Mouse (Mus musculus) Muller cell, postnatal 12 days (primary cell): ENCODE measurements at regions not wholly inside any gene's neighbourhood (a gene's known extent, or its start where the extent isn't known, plus 50 kb on each side); places are given as distances from the start of the nearest gene placed in this dataset.
A peak's percentile ranks its signal among the peaks of the same experiment; 100 is the strongest.

Source experiments
- DNase-seq: peaks from one replicate; pipeline ENCODE4 v3.0.0-alpha.2; 2015; ENCODE audit errors: inconsistent ontology term

DNA sequence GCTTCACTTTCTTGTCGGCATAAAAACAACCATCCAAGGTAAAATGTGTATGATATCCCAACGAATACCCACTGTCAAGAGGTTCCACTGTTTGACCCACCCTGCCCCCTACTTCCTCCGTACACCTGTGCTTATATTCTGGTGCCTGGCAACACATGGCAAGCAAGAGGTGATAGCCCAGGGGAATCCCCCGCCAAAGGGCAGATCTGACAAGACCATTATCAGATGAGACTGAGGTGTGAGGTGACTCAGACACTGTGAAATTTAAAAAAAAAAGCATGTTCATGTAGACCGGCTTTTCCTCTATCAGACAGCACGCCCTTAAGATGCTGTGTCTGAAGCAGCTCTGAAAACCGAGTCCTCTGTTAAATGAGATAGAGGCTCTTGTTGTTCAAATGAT is 89.4 kb upstream of the Bach2 start:
- DNase-seq: no peak

DNA sequence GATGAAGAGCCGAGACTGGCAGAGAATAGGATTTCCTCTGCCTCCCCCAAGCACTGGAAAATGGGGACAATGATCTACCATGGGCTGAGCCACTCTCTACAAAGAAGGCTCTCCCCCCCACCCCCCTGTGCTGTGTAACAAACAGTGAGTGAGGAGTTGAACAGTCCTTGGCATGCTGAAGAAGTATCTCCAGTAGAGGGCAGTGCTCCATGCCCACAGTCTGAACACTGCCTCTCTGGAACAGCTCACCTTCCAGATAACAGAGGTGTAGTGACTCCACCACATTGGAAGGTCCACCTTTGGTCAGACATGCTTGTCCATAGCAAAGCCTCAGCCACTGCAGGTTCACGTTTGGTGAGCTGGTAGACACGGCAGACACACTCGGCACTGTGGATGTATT is 85.2 kb upstream of the Bach2 start:
- DNase-seq: peak; percentile 29

DNA sequence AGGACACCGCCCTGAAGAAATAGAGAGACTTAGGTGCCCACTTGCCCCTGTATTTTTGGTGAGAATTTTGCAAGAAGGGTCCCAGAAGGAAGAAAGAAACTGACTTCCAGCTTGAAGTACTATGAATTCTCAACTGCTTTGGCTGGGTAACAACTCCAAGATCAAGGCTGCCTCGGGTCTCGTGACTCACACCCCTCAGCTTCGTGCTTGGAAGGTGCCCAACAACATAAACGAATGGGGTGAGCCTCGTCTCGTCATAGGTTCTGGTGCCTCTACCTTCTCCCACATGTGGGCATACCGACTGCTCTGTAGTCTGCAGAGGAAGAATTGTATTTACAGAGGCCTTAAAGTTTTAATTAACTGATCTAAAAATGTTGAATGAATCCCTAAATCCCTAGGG is 81.6 kb upstream of the Bach2 start:
- DNase-seq: no peak

DNA sequence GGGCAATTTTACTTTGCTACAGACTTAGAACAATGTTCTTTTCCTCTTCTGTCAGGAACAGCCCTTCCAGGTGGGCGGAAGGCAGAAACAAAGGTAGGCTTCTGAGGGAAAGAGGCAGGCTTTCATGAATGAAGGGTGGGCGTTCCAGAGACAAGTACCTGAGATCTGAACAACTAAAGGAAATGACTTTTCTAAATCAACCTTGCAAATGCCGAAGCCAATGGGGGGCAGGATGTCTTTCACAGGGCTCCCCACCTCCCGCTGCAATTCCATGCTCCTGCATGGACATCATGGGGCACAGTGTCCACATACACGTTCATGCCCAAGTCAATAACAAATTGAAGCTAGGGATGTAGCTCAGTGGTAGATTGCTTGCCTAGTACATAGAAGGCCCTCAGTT is 80.2 kb upstream of the Bach2 start:
- DNase-seq: no peak

DNA sequence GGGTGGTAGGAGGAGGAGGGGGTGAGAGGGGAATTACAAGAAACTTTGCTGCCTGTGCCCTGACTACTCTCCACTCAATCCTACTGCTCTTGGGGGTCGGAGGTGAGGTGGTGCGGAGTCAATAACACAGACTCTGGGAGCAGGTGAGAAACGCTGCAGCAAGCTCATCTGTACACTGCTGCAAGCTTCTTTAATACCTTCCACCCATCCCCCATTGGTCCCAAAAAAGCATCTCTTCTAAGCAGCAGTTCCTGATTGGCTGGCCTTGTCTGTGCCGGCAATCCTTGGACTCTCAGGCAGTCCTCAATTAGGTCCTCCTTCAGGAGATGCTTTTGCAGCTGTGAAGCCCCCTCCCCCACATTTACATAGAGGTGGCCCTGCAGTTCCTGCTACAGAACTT is 79.7 kb upstream of the Bach2 start:
- no peak for DNase-seq

DNA sequence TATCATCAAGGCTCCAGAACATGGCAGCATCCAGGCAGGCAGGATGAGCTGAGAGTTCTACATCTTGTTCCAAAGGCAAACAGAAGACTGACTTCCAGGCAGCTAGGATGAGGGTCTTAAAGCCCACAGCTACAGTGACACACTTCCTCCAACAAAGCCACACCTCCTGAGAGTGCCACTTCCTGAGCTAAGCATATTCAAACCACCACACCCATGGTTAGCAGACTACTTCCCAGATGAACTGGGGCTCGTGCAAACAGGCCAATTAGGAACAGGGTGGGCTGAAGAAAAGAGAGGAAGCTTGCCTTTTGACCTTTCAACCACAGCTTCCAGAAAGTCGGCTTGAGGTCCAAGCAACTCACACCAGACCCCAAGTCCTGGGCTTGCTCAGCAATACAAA is 77.8 kb upstream of the Bach2 start:
- DNase-seq: no peak

DNA sequence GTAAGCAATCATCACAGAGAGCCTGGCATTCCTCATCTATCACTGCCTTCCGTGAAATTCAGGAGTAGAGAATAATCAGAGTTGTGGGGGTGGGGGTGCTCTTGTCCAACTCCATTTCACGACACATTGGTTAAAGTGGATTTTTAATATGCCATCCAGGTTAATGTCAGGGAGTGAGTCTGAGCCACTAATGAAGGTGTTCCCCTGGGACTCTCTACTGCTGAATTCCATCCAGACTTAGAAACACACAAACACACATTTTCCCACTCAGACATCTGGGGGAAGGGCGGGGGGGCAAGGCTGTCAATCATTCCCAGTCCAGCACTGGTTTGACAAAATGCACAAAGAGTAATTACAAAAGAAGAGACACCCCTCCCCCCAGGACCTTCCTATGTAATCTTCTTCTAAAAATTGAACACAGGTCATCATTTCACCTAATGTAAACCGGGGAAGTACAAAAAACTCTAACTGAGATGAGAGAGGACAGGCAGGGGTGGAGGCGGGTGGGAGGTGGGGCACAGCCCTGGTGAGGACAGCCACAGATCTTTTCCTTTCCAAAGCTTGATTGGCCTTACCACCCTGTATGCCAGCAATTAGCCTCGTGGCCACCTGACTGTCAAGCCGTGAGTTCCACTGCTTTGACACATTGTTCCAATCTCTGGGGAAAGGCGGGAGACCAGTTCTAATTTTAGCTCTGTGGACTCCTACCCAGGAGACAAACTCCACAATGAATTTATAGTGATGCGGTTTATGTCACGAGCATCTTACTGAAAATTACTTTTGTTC is 76.5 kb upstream of the Bach2 start:
- no peak for DNase-seq

DNA sequence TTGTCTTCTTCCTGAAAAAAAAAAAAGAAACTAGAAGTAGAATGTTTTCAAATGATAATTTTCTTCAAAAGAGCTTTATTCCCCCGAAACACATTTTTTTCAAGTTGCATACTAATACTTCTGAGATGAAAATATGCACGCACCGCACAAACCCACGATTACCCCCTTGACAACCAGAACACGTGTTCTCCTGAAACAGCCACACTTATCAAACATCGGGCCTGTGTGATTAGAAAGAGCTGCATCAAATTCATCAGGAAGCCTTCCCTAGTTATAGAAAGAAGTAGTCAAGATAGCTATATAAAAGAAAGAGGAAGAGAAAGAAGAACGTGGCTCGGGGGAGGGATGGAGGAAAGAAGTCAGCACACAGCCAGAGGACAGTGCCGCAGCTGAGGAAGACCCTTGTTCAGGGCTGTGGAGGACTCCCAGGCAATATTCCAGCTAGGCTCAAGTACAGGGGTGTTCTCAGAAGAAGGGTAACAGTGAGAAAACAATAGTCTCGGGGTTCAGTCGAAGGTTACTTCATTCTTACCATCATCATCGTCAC is 75.8 kb upstream of the Bach2 start:
- no peak for DNase-seq

DNA sequence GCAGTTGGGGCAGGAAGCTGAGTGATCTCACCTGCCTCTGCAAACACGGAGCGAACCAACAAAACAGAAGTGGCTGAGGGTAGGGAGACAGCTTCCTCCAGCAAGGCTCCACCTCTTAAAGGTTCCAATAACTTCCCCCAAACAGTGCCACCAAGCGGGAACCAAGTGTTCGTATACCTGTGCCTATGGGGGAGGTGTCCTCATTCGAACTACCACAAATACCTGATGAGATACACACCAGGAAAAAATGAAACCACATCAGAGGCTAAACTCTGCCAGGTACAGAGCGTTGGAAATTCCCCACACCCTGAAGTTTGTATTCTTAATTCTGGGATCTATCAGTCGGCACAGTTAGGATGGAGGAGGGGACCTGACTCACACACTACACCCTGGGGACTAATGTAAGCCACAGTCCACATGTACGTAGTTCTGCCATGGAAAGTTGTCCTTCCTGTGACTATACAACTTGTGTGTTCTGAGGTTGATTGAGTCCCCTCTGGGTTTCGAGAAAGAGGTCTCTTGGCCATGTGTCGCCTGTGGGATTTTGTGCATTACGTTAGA is 74.4 kb upstream of the Bach2 start:
- DNase-seq: no peak

DNA sequence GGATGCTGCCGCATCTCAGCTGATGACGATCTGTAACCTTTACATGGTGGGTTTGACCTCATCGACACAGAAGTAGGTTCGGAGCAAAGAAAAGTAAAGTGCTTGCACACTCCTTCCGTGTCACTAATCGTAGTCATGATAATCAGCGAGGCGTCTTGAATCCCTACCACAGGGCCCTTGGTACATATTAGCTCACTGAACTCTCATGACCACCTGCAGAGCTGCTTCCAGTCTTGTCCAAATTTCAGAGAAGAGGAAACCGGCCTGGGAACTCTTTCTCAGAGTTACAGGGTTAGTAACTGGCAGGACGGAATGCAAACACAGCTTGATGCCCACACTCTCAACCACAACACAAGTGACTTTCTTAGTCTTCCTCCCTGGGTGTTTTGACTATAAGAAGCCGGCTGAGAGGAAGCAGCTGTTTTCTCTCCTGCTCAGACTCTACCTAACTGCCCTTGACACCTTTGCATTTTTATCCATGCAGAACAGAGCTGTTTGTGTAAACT is 73.8 kb upstream of the Bach2 start:
- DNase-seq: no peak

DNA sequence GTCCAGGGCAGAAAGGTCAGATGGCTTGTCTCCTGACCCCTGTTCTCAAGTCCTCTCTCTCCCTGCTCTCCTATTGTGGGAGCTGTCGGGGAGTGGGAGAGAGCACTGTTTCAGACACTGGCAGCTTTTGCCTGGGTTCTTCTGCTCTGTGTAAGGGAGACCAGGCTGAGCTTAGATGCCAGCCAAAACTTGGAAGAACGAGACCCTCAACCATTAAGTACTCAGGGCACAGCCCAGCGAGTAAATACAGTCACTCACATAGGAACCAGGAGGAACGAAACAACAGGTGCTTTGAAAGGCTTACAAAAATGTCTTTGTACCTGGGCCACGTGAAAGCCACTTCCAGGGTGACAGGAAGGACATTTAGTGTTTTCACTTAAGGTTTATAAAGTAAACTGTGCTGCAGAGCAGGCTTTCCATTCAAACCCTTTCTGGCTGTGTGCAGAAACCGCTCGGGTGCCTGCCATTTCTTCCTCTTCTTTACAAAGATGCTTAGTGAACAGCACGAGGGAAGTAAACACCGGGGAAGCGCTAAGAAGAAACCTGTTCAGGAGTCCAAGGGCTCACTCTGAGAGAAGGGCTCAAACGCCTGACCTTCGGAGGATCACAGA is 72.6 kb upstream of the Bach2 start:
- no peak for DNase-seq

DNA sequence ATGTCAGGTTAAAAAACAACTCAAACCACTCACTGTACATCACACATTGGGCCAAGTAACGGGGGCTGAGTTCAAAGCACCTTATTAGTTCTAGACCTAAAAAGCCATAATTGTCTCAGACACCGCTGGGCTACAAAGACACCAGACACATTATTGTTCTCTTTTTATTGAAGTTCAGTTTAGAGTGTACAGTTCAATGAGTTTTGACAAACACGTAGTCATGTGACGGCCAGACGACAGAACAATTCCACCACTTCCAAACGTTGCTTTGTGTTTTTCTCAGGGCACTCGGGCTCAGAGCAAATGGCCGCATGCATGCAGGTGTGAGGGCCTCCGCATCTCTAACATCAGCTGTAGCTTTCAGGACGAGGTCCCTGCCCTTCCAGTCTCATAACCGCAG is 71.5 kb upstream of the Bach2 start:
- DNase-seq: peak; percentile 64

DNA sequence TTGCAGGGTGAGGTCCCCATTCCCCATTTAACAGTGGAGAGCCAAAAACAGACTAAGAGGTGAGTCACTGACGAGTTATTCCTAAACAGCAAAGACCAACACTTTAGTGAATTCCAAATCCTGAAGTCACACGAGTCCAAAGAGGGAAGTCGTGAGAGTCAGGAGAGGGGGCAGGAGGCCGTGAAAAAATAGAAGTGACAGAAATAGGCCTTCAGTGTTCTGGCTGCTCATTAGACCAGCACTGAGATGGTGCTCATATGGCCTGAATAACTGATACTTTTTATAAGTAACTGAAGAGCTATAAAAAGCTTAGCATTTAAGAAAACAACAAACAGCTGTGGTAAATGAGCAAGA is 68.5 kb upstream of the Bach2 start:
- peak; percentile 91 for DNase-seq

DNA sequence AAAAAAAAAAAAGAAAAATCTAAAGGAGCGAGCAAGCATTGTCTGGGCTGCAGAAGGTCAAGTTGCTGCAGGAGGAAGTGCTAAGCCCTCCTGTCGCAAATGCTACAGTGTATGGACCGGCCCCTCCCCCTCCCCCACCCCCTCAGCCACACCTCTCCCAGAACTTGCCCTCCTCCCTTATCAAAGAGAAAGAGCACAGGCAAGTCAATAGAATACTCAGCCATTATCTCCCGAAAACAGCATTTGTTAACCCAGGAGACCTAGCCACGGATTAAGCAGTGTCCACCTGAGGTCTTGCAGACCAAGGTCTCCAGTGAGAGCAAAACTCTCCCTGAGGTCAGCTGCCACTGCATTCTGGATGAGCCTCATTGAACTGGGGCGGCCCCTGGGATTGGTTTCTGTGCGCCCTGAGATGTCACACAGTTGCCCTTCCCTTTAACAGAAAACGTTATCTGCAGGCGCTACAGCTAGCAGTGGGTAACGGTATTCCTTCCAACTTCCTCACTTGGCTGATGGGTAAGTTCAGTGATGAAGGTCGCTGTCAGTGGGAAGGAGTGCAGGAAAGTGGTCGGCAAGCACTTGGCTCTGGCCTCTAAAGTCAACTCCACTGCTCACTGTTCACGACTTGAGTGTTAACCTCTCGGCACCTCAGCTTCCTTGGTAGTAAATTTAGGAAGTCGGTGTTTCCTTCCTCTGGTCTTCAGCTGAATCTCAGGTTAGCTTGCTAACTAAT is 68.0 kb upstream of the Bach2 start:
- no peak for DNase-seq

DNA sequence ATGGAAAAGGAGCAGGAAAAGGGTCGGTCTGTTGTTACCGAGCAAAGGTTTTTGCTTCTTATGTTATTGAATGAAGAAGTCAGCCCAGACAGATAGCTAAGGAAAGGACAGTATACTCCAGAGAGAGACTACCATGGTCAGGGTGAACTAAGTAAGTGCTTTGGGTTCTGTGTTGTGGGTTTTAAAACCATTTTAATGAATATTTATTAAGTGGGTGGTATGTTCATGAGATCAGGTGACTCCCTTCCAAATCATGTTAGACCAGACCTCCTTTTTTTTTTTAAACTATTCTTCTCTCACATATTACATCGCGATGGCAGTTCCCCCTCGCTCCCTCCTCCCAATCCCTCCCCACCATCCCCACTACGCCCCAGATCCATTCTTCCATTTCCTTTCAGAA is 67.3 kb upstream of the Bach2 start:
- DNase-seq: no peak

DNA sequence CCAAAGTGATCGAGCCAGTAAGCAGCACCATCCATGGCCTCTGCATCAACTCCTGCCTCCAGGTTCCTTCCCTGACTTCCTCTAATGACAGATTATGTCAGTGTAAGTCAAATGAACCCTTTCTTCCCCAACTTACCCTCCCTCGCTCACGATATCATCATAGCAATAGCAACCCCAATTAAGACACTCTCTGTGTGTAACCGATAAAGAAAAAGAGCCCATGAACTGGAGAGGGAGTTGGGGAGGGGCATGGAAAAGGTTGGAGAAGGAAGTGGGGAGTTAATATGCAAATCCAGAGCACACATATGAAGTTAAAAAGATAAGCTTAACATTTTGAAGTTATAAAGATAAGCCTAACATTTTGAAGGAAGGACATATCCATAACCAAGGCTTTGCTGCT is 65.6 kb upstream of the Bach2 start:
- no peak for DNase-seq

DNA sequence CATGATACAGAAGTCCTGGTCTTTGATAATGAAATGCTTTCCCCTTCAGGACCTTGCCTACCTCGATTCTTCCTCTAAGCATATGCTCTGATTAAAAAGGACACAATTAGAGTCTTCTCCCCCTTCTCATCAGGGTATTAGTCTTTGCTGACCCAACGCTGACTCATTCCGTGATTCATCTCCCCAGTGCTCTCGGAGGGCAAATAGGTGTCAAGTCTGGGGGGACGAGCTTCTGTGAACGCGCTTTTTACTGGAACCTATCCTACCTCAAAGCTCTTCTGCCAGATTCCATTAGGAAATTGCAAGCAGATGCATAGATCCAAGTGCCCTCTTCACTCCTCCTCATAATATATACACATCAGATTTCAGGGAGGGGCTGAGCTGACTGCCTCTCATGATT is 63.8 kb upstream of the Bach2 start:
- DNase-seq: peak; percentile 79

DNA sequence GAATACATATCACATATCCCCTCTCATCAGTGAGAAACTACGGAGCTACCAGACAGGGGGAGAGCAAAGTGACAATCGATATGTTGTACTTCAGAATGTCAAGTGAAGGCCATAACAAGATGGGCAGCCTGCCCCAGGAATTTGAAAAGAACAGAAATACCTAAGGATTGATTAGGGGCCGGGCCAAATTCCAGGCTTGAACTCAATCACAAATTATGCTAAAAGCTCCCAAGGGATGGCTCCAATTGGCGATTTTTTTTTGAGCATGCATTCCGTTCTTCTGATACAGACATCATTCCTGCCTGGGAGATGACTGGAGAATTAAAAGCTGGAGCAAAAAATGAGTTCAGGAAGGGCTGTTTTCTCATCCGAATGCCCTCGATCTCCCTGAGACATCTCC is 63.4 kb upstream of the Bach2 start:
- peak; percentile 89 for DNase-seq

DNA sequence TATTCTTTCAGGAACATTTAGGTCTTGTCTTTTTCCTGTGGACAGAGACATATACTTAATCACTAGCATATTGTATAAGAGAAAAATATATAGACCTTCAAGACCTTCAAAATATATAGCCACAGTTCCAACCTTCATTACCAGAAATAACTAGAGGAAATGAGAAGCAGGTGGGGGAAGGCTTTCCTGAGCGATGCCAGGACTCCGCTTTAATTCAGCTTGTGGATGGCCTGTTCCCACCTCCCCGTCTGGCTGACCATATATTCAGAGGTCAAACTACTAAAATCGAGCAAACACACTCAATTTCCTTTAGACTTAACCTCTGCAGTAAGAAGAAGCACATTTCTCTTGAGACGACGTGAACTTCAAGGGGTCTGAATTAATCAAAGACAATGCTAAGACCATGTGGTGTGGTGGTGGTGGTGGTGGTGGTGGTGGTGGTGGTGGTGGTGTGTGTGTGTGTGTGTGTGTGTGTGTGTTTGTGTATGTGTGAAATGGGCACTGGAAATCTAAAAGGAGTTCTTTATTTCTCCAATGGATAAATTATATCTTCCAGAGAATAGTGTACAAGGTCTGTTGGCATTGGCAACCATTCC is 62.7 kb upstream of the Bach2 start:
- DNase-seq: no peak

DNA sequence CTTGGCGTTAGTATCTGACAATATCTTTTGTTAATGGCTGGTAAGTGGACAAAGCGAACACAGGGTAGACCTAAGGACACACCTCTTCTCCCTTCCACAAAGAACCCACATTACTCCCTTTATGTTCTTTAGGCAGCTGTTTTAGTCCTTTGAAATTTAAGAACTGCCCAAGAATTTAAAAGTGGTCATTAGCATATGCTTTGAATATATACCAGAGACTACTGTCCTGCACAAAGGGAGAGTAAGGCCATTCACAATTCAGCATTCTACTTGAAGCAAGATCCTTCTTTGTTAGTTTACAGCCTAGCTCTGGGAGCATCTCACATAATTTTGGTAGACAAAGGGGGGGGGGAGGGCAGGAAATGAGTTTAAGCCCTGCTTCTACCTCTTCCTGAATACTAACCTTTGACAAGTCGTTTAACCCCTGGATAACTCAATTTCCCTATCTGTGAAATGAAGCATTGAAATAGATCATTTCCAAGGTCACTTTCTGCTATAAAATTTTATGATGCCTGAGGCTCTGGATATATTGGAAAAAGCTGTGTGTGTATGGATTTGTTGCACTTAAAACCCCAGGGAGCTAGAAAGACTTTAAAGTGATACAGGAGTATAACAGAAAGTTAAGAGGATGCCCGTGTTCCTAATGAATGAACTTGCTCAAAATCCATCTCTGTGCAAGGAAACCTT is 62.0 kb upstream of the Bach2 start:
- DNase-seq: no peak

DNA sequence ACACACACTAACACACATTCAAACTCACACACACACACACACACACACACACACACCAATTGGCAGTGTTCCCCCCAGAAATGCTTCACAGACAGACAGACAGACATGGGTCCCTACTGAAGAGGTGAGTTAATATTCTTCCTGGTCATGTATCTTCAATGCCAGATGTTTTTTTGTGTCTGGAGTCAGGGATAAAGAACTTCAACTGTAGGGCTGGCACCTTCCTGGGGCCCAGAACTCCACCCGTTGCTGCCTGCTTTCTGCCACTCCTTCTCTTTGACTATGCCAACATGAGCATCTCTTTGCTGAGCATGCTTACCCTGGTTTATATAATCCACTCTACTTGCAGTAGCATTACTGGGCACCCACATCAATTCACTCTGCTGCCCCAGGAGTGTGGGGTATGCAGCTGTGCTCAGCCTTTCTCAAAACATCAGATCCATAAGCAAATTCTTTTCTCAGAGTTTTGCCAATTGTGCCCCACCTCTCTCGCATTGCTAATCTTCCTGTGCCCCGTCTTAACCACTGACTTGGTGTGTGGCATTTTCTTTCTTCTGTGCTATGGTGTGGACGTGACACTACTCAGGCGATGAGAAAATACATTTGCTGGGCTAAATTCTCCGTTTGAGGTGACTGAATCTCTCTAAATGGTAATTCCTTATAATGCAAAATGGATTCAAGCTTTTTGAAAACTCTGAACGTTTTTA is 60.5 kb upstream of the Bach2 start:
- no peak for DNase-seq
